29 mouse cellular contexts compared by ENCODE assay signal in the genomic region with DNA sequence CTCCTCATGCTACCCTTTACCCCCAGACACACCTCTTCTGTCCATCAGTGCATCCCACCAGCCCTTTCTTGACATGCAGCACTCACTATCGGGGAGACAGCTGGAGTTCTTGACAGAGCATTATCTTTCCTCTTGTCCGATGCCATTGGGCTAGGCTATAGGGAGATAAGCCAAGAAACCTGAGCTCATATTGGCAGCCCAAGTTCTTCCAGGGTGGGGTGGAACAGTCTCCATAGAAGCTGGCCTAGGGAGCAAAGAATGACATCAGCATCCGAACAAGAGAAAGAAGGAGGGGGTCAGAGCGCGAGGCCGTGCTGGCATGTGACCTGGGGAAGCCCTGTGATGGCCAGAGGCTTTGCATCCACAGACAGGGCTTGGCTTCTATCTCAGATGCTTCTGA. TPM values are rescaled to one million over a fixed set of nuclear protein-coding genes. Genes with fewer than 3 reads are reported as not detected.
DNase-seq lines count a peak whose midpoint lies in the region; ATAC-seq and TF ChIP-seq lines count a peak whose summit lies in the region.
"Had no signal": no experiment of that assay in that cellular context is flagged by ENCODE, and none has a peak within 500 bp of the region (broad histone marks: within the 10 kb centered on the region; RNA-seq: fewer than 3 reads in every experiment).

No protein-coding gene starts in this region.

- no peak overlapping the region for H3K27ac ChIP-seq in stomach, postnatal 0 days (replicated peaks)
- H3K27ac ChIP-seq: forebrain, embryonic 13.5 days; heart, embryonic 15.5 days; hindbrain, postnatal 0 days; intestine, embryonic 15.5 days; layer of hippocampus, adult 2 months; liver, embryonic 12.5 days; macrophage; midbrain, embryonic 13.5 days; neural tube, embryonic 13.5 days had no signal

- H3K4me3 ChIP-seq in stomach, postnatal 0 days (ENCODE audit: low read depth, low read length), result no peak overlapping the region
- H3K4me3 ChIP-seq: forebrain, embryonic 13.5 days; heart, embryonic 15.5 days; intestine, embryonic 15.5 days; layer of hippocampus, adult 2 months; liver, embryonic 12.5 days; midbrain, embryonic 13.5 days; neural tube, embryonic 13.5 days had no signal

- peak; percentile 21; the same call in 1 of the 2 replicates for ATAC-seq in stomach, postnatal 0 days (ENCODE audit: low FRiP score, low TSS enrichment)
- ATAC-seq in frontal cortex, adult (ENCODE audit: low TSS enrichment), result no peak
- ATAC-seq: forebrain, embryonic 13.5 days; hindbrain, postnatal 0 days; intestine, embryonic 15.5 days; liver, embryonic 12.5 days; liver, postnatal 0 days; midbrain, embryonic 13.5 days; Patski had no signal

- WGBS in stomach, postnatal 0 days, result 77% methylated on average over 6 of the region's 6 CpGs

- no peak overlapping the region for H3K4me2 ChIP-seq in stomach, postnatal 0 days (replicated peaks; ENCODE audit: low read depth)
- H3K4me2 ChIP-seq: forebrain, embryonic 13.5 days; heart, embryonic 15.5 days; intestine, embryonic 15.5 days; liver, embryonic 12.5 days; midbrain, embryonic 13.5 days; neural tube, embryonic 13.5 days had no signal

- no peaks in the 10 kb centered on the region for H3K4me1 ChIP-seq in stomach, postnatal 0 days (replicated peaks; ENCODE audit: control insufficient read depth, insufficient read depth)
- H3K4me1 ChIP-seq: forebrain, embryonic 13.5 days; heart, embryonic 15.5 days; intestine, embryonic 15.5 days; liver, embryonic 12.5 days; midbrain, embryonic 13.5 days; neural tube, embryonic 13.5 days had no signal

- H3K9ac ChIP-seq in stomach, postnatal 0 days (ENCODE audit: low read length), result no peak overlapping the region
- H3K9ac ChIP-seq: forebrain, embryonic 13.5 days; heart, embryonic 15.5 days; intestine, embryonic 15.5 days; liver, embryonic 12.5 days; liver, postnatal 0 days; midbrain, embryonic 13.5 days; neural tube, embryonic 13.5 days had no signal

- DNase-seq in heart, adult 18-20 months, result peak; percentile 16 to 39
- DNase-seq in heart, postnatal 36 days, result no peak
- DNase-seq in urinary bladder, postnatal 14 days (ENCODE audit: low spot score), result peak; percentile 24
- DNase-seq in urinary bladder, postnatal 10 days (ENCODE audit: low spot score), result no peak
- DNase-seq in gastrocnemius, postnatal 36 days, result peak; percentile 13 to 23
- DNase-seq in stomach, postnatal 0 days (ENCODE audit: low spot score), result no peak
- DNase-seq in embryo, embryonic 11 days, result no peak
- DNase-seq: adrenal gland, postnatal 10 days; cerebellum, adult 9-10 months; kidney, adult 2 months; kidney, postnatal 36 days; left cerebral cortex, postnatal 4 days; liver, postnatal 0 days; right cerebral cortex, postnatal 4 days; thymus, postnatal 14 days had no signal

- no peak for TF ChIP-seq EP300 in stomach, postnatal 0 days (optimal IDR thresholded peaks at IDR 0.05)

- intact Hi-C loops in heart, postnatal 36 days (cut with DNase I), result no loop called here
- intact Hi-C loops in gastrocnemius, postnatal 36 days (cut with DNase I), result no loop called here

- no peaks in the 10 kb centered on the region for H3K9me3 ChIP-seq in stomach, postnatal 0 days (ENCODE audit: control insufficient read depth, low read length)
- H3K9me3 ChIP-seq: forebrain, embryonic 13.5 days; G1E; heart, embryonic 15.5 days; intestine, embryonic 15.5 days; liver, embryonic 12.5 days; midbrain, embryonic 13.5 days; neural tube, embryonic 13.5 days had no signal

- TF ChIP-seq CTCF in stomach, postnatal 0 days (IDR thresholded peaks at IDR 0.05; ENCODE audit: low read depth), result no peak

- H3K27me3 ChIP-seq in stomach, postnatal 0 days (ENCODE audit: control insufficient read depth, insufficient read depth, low read length), result no peaks in the 10 kb centered on the region
- H3K27me3 ChIP-seq: forebrain, embryonic 13.5 days; heart, embryonic 15.5 days; intestine, embryonic 15.5 days; liver, embryonic 12.5 days; midbrain, embryonic 13.5 days; neural tube, embryonic 13.5 days; Patski had no signal

- H3K36me3 ChIP-seq in stomach, postnatal 0 days (ENCODE audit: control insufficient read depth, insufficient read depth, low read length), result no peaks in the 10 kb centered on the region
- H3K36me3 ChIP-seq: G1E; heart, embryonic 15.5 days; intestine, embryonic 15.5 days; liver, embryonic 12.5 days; midbrain, embryonic 13.5 days; neural tube, embryonic 13.5 days had no signal

RNA-seq across cellular contexts. Expression of a gene that starts 9.5 kb away (rescaled TPM):
- total RNA-seq in heart, adult 18-20 months (2021), result 1 to 10 TPM; 1.3 to 2.3 TPM
- under 1 TPM; 0.92 to 1.00 TPM for total RNA-seq in heart, postnatal 36 days (2021)
- total RNA-seq in gastrocnemius, postnatal 36 days (2021), result not detected
- polyA plus RNA-seq in stomach, postnatal 0 days (2015; fragmentation: Nextera tagmentation; extraction: Ambion mirVana), result 0.08 and 0.33 TPM in 2 replicates
- total RNA-seq: common myeloid progenitor, adult 5-6 weeks; megakaryocyte-erythroid progenitor cell, adult 5-6 weeks had no signal
- polyA plus RNA-seq: G1E had no signal

Comparison
In these comparisons a context has a peak if more than half of its experiments do, and no peak if none do; other contexts are left out.
1. DNase-seq: peak in heart, adult 18-20 months (2 of 2), urinary bladder, postnatal 14 days (single experiment) and gastrocnemius, postnatal 36 days (2 of 2); none in heart, postnatal 36 days (0 of 2), urinary bladder, postnatal 10 days (single experiment), stomach, postnatal 0 days (single experiment) and embryo, embryonic 11 days (single experiment).